Mouse (Mus musculus) layer of hippocampus, adult 2 months (tissue): ENCODE measurements at regions not wholly inside any gene's neighbourhood (a gene's known extent, or its start where the extent isn't known, plus 50 kb on each side); places are given as distances from the start of the nearest gene placed in this dataset.

ENCODE experiments used
- DNase-seq, 2 experiments: peaks; one replicate each; pipeline ENCODE4 v3.0.0; 2022; ENCODE audit warnings: low spot score in 2 of 2
- H3K27ac ChIP-seq: fragments of 200-600 bp; 2 replicates; pipeline ENCODE4 v1.8.1; 2022
- H3K4me3 ChIP-seq: fragments of 200-600 bp; 2 replicates; pipeline ENCODE4 v1.8.1; 2022; ENCODE audit warnings: mild to moderate bottlenecking
- CTCF ChIP-seq: fragments of 200-600 bp; conservative IDR thresholded peaks from 2 replicates; pipeline ENCODE4 v1.8.1; 2022; ENCODE audit warnings: antibody characterized with exemption, mild to moderate bottlenecking, moderate library complexity

GRCm38 (mm10) chr13:82187196-82187595 lies 404.3 kb downstream of the Cetn3 start:
- H3K4me3 ChIP-seq, result no peak overlapping the region
- H3K27ac ChIP-seq, result no peak overlapping the region
- DNase-seq, result no peak

GRCm38 (mm10) chr13:82200739-82201138 lies 417.9 kb downstream of the Cetn3 start:
- no peak for TF ChIP-seq CTCF
- no peak overlapping the region for H3K27ac ChIP-seq
- no peak overlapping the region for H3K4me3 ChIP-seq
- no peak for DNase-seq

More at GRCm38 (mm10) chr13:82187196-82187595, 404.3 kb downstream of the Cetn3 start:
- no peak for TF ChIP-seq CTCF

- Histone ChIP-seq H3K4me3 (no peak overlapping the region), H3K27ac (no peak overlapping the region)
- DNase-seq, result no peak
- TF ChIP-seq CTCF, result no peak
Measured at GRCm38 (mm10) chr13:82225430-82225829, 442.6 kb downstream of the Cetn3 start.

DNA sequence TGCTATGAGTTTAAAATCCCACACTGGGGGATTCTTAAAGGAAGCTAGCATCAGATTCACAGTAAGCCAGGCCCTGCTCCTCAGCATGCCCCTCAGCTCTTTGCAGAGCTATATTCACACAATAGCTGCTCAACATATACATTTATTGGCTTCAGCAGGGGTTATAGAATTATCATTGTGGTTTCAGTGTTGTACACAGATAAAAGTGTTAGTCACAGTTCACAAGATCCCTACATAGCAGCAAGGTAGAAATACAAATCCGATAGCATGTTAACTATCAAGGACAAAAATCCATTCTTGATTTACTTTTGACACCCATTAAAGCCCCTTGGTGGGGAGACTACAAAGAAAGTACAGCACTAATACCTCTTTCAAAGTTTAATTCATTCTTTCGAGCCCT lies 451.0 kb downstream of the Cetn3 start:
- Histone ChIP-seq H3K27ac (no peak overlapping the region), H3K4me3 (no peak overlapping the region)
- no peak for DNase-seq
- no peak for TF ChIP-seq CTCF

- no peak for DNase-seq
- Histone ChIP-seq H3K27ac (no peak overlapping the region), H3K4me3 (no peak overlapping the region)
- no peak for TF ChIP-seq CTCF
Measured at GRCm38 (mm10) chr13:82246231-82246630, 463.4 kb downstream of the Cetn3 start.

DNA sequence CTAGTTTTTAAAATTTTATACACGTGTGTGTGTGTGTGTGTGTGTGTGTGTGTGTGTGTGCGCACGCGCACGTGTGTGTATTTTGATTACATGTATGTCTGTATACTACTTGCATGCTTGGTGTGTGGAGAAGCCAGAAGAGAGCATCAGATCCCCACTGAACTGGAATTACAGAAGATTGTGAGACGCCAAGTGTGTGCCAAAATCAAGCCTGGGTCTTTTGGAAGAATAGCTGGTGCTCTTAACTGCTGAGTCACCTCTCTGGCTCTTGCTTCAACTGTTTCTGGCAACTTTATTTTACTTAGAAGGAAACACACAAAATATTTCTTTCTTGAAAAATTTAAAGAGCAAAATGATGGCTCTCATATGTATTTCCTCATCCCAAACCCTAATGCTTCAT lies 467.5 kb downstream of the Cetn3 start:
- TF ChIP-seq CTCF, result no peak
- no peak for DNase-seq
- no peak overlapping the region for H3K27ac ChIP-seq
- H3K4me3 ChIP-seq, result no peak overlapping the region

- no peak overlapping the region for H3K27ac ChIP-seq
- H3K4me3 ChIP-seq, result no peak overlapping the region
- TF ChIP-seq CTCF, result no peak
- no peak for DNase-seq
Measured at GRCm38 (mm10) chr13:82258491-82258935, 475.6 kb downstream of the Cetn3 start.

- Histone ChIP-seq H3K27ac (no peak overlapping the region), H3K4me3 (no peak overlapping the region)
- no peak for DNase-seq
- no peak for TF ChIP-seq CTCF
Measured at GRCm38 (mm10) chr13:82264236-82264635, 481.4 kb downstream of the Cetn3 start.

- H3K27ac ChIP-seq, result no peak overlapping the region
- no peak overlapping the region for H3K4me3 ChIP-seq
- no peak for TF ChIP-seq CTCF
- DNase-seq, result no peak
Measured at GRCm38 (mm10) chr13:82265170-82265569, 482.3 kb downstream of the Cetn3 start.

DNA sequence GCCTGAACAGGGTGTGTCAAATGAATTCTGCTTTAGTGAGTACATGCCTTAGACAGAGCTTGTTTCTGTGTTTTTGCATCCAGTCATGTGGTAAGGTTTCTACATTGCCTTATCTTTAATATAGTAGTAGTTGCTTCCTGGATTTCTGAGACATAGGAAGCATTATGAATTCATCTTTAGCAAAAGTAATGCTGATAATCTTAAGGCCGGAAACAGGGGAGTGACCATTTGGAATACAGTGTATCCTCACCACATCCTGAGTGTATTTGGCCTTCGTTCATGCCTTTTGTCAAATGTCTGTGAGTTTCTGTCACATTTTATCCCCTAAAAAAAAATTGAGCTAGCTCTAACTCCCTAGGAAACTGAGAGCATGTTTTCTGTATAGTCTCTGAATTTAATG lies 482.9 kb downstream of the Cetn3 start:
- H3K4me3 ChIP-seq, result no peak overlapping the region
- DNase-seq, result no peak
- H3K27ac ChIP-seq, result no peak overlapping the region
- TF ChIP-seq CTCF, result no peak

DNA sequence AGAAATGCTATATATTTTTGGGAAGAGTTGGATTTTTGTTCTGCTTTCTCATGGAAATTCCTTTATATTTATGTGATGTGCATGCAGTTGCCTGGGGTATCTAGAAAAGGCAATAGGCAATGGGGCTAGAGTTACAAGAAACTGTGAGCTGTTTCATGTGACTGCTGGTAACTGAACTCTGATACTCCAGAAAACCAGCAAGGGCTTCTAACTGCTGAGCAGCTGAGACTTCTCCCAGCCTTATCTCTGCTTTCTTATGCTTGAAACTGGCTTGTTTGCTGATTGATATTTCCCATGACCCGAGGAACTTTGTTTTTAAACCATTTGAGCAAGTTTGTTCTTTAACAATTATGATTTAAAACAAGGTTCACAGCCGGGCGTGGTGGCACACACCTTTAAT lies 491.9 kb downstream of the Cetn3 start:
- Histone ChIP-seq H3K27ac (no peak overlapping the region), H3K4me3 (no peak overlapping the region)
- TF ChIP-seq CTCF, result no peak
- no peak for DNase-seq

GRCm38 (mm10) chr13:82276001-82276400 lies 493.1 kb downstream of the Cetn3 start:
- no peak for DNase-seq
- Histone ChIP-seq H3K27ac (no peak overlapping the region), H3K4me3 (no peak overlapping the region)
- TF ChIP-seq CTCF, result no peak

DNA sequence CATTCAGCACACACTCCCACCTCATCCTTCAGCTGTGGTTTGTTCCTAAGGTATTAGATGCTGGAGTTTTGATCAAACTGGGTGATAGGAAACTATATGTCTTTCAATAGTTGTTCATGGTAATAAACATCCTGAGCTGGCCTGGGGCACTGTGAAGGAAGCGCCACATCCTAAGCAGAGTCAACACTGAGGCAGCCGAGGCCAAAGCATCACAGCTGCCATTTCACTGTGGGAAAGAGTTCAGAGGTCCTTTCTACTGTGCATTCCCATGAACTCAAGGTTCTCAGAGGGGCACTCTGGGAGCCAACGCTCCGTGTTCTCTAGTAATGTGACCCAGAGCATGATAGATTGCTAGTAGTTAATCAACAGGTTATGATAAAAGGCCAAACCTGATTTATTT lies 497.9 kb downstream of the Cetn3 start:
- no peak for TF ChIP-seq CTCF

DNA sequence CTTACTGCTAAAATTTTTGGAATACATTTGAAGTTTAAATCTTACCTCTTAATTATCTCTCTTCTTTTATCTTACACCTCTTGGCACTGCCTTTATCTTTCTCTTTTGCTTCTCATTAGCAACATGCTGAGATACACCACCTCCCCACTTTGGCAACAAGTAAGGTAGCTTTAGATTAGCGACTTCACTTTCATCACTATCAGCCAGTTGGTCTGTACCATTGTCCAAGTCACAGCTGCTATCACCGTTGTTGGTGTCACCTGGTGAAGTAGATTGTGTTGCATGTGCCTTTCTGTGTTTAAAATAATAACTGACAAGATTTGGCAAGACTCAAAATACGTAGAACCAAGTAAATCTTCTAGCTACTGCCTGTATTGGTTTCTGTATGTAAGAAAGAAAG lies 513.0 kb downstream of the Cetn3 start:
- no peak for TF ChIP-seq CTCF
- H3K4me3 ChIP-seq, result no peak overlapping the region
- no peak overlapping the region for H3K27ac ChIP-seq
- no peak for DNase-seq

More for the DNA sequence above, 497.9 kb downstream of the Cetn3 start:
- Histone ChIP-seq H3K4me3 (no peak overlapping the region), H3K27ac (no peak overlapping the region)
- DNase-seq, result no peak

- H3K4me3 ChIP-seq, result no peak overlapping the region
- no peak overlapping the region for H3K27ac ChIP-seq
- TF ChIP-seq CTCF, result no peak
- no peak for DNase-seq
Measured at GRCm38 (mm10) chr13:82304227-82304626, 521.4 kb downstream of the Cetn3 start.

DNA sequence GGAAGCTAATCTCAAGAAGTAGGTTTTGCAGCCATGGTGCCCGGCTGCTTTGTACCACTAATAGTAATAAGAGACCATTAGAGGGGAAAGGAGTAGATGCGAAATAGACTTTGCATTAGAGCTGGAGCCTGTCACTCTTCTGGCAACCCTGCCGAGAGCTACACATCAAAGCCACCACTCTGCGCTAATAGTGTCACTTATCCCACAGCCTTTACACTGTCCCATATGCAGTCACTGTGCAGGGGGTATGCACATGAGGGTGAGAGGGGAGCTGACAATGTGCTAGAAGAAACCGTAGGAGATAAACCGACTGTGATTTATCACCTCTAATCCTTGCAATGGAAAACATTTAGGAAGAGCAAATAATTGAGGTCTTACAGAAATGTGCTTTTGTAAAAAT lies 522.2 kb downstream of the Cetn3 start:
- DNase-seq, result no peak
- TF ChIP-seq CTCF, result no peak
- H3K27ac ChIP-seq, result no peak overlapping the region

More for the DNA sequence above, 522.2 kb downstream of the Cetn3 start:
- H3K4me3 ChIP-seq, result no peak overlapping the region
